Mouse (Mus musculus): ENCODE measurements around the gene Homer2.

GRCm38 (mm10) chr7:81604991-81605390 lies 102.3 kb downstream of the Homer2 start:
- TF ChIP-seq CTCF (IDR thresholded peaks at IDR 0.05; ENCODE audit: control insufficient read depth, insufficient read depth, insufficient read length), result no peak
- TF ChIP-seq USF1 (IDR thresholded peaks at IDR 0.05; ENCODE audit: low read depth), result no peak
- no peak for TF ChIP-seq MYOD1 (IDR thresholded peaks at IDR 0.05; ENCODE audit: control insufficient read depth, insufficient read length, low read depth)
- TF ChIP-seq MAX (IDR thresholded peaks at IDR 0.05), result no peak
- TF ChIP-seq FOSL1 (IDR thresholded peaks at IDR 0.05; ENCODE audit: insufficient read depth, low read length, poor library complexity, severe bottlenecking), result no peak
- no peak for TF ChIP-seq CEBPB (IDR thresholded peaks at IDR 0.05; ENCODE audit: low read depth)
